Mouse (Mus musculus) hindbrain, embryonic 13.5 days (tissue): ENCODE data around the gene Slc28a1. TPM values are rescaled to one million over a fixed set of nuclear protein-coding genes. Genes with fewer than 3 reads are reported as not detected.

Experiments used
- polyA plus RNA-seq: library from polyadenylated mRNA; unstranded; fragments of >200 nt; fragmentation: Nextera tagmentation; extraction: Ambion mirVana; gene quantifications from 2 replicates; pipeline ENCODE4 v1.2.1, GENCODE M21; 2015

Gene Slc28a1
- polyA plus RNA-seq, 1 experiment from 2014 or later, result not detected

Other genes starting within 250 kb of the Slc28a1 start
- gene Wdr73, start 213.5 kb upstream of the Slc28a1 start, polyA plus RNA-seq, result 36.5 and 41.5 TPM in 2 replicates
- gene Nmb, start 209.7 kb upstream of the Slc28a1 start, polyA plus RNA-seq, result 7.4 and 8.0 TPM in 2 replicates
- gene Sec11a, start 167.0 kb upstream of the Slc28a1 start, polyA plus RNA-seq, result 174 and 177 TPM in 2 replicates
- gene Zfp592, start 121.1 kb upstream of the Slc28a1 start, polyA plus RNA-seq, result 7.3 and 8.8 TPM in 2 replicates
- gene Alpk3, start 57.2 kb upstream of the Slc28a1 start, polyA plus RNA-seq, result 0.14 and 0.16 TPM in 2 replicates
- 2.1 and 2.5 TPM in 2 replicates for gene Pde8a, start 98.8 kb downstream of the Slc28a1 start, polyA plus RNA-seq
- 845 and 863 TPM in 2 replicates for gene Rps17, start 230.5 kb downstream of the Slc28a1 start, polyA plus RNA-seq